Mouse (Mus musculus): ENCODE results near the gene BC107364. TPM values are rescaled to one million over a fixed set of nuclear protein-coding genes. Genes with fewer than 3 reads are reported as not detected.
"Not testable (repeated sequence)": the region's sequence is repeated elsewhere in the genome, so short reads cannot be mapped to it uniquely, and the experiment has no call there.

The BC107364 gene
- total RNA-seq, 2 experiments from 2014 or later = not detected

DNA sequence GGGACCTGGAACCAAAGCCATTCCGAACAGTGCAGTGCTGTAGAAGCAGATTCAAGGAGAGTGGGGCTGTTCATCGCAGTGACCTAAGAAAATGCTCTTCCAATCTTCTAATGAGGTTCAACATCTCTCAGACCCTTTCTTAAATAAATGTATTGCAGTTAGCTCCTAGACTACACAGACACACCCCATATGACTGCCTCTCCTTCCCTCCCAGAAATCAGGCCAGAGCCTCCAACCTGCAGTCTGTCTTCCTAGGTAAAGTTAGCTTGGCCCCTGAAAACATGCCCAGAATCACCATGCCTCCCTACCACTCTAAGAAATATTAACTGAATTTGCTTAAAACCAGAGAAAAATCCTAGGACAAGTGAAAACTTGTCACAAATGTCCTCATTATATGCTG is 33.3 kb upstream of the BC107364 start:
- DNase-seq = no peak

DNA sequence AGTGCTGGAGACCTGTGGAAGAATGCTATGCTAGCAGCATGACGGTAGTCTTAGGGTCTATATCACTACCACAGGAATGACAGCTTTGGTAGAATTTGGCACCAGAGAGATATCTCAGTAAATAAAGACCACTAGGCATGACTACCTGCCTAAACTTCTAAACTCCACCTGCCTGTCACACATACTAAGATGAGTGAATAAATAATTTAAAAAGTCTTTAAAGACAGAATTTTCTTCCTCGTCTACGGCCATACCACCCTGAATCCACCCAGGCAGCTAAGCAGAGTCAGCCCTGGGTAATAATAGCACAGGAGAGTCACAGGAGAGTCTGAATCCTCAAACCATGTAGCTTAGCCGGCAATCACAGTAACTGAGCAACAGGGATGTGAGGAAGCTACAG is 32.8 kb upstream of the BC107364 start:
- DNase-seq = no peak

DNA sequence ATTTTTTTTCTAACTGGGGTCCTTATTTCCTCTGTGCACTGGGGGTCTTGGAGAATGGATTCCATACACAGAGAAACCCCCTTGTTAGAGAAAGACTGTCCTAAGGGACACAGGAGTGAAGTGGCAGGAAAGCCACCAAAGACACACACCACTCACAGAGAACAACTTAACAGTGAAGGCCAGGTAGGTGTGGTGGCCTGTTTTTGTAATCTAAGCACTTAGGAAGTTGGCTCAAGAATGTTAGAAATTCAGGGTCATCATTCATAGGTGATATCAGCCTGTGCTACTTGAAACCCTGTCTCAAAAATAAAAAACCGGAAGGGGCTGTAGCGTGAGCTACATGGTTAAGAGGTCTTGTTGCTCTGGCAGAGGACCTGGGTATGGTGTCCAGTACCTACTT is 31.8 kb upstream of the BC107364 start:
- no peak for DNase-seq

DNA sequence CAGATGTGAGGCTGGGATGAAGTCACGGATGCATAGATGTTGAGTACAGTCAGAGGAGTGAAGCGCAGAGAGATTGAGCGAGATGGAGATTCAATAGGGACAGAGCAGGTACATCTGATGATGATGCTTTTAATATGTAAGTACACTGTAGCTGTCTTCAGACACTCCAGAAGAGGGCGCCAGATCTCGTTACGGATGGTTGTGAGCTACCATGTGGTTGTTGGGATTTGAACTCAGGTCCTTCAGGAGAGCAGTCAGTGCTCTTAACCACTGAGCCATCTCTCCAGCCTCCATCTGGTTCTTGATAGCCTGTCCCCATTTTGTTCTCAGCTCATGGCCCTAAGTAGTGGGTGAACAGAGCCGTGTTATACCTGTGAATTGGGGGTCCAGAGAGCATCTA is 30.9 kb upstream of the BC107364 start:
- not testable (repeated sequence) for DNase-seq

DNA sequence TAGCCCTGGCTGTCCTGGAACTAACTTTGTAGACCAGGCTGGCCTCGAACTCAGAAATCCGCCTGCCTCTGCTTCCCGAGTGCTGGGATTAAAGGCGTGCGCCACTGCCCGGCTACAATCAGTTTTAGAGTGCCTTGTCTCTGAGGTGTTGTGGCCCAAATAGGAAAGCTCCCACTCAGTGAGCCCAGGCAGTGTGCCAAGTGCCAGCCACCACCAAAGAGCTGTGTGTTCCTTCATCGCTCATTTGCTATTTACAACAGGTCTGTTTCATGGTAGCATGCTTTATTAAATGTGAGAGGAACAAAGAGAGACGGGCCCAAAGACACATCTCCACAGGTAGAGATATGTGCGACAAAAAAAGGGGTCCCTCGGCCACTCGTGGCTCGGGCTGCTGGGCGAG is 30.3 kb upstream of the BC107364 start:
- no peak for DNase-seq

DNA sequence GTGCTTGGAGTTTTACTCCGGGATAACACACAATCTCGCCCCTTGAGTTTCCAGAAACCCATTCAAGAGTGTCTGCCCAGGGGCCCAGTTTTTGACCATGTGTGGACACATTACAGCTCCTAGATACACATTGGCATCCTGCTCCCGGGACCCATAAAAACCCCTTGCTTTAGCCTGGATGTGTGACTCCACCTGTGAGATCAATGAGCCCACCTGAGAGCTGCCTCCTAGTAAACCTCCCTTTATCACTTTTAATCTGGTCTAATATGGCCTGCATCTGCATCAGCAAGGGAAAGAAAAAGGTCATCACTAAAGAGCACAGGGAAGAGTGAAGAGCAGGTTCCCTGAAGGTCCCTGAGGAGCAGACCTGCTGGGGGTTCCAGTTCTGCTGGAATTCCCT is 29.8 kb upstream of the BC107364 start:
- DNase-seq = no peak

DNA sequence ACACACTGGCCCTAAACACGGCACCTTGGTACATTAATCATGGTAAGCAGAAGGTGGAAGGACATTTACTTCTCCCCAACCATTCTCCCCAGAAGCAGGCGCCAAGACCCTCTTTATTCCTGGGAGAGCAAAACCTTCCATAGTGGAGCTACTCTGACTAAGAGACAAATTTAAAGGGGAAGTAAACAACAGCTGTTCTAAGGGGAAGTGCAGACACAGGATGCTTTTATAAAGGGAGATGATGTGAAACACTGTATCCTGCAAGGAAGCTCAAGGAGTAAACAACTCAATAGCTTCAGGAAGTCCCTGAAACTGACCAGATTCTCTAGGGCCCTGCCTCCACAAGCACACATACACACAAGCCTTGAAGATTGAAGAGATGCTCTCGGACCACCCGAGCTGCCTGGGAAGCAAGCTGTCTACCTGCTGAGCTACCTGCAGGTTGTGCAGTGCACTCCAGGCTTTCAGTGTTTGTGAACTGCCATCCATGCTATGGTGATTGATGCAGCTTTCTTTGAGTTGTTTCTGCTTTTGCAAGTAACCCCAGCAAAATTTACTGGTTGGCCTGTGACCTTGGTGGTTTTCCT is 28.7 kb upstream of the BC107364 start:
- DNase-seq = no peak

DNA sequence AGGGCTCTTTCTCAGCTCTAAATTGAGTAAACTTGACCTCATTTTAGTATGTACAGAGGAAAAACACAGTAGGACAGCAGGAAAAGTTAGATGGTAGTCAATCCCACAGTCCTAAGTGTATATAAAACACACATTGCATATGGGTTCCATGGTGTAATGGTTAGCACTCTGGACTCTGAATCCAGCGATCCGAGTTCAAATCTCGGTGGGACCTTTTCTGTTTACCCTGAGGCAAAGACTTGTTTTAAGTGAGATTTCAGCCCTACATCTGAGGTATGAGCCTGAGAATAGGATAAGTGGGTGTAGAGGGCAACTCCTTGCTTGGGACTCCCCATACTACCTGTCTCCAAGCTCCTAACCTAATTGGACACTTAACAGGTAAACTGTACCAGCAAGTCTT is 27.1 kb upstream of the BC107364 start:
- no peak for DNase-seq

DNA sequence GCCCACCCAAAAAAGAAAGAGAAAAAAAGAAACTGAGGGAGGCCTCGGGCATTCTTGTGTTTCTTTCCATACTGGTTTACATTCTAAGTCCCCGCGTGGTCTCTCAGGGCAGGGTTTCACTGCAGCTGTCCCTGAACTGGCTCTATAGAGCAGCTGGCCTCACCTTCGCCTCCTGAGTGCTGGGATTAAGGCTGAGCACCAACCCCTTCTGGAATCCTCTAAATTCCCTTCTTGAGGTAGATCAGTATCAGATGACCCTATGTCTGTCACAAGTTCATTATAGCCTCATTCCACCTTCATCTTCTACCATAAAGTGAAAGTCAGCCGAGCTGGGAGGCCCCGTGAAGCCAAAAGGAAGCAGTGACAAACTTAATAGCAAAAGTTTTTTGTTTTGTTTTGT is 25.5 kb upstream of the BC107364 start:
- DNase-seq = no peak

DNA sequence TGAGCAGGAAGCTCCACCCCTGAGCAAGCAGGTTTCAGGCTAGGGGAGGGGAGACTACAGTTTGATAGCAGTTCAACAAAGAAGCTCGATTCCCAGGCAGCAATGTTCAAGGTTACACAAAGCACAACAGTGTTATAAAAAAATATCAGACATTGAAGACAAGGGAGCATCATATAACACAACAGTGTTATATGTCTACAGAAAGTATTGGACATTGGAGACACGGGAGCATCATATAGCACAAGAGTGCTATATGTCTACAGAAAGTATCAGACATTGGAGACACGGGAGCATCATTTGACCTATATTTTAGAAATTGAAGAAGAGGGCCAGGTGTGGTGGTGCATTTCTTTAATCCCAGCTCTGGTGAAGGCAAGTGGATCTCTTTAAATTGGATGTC is 25.0 kb upstream of the BC107364 start:
- DNase-seq = no peak

DNA sequence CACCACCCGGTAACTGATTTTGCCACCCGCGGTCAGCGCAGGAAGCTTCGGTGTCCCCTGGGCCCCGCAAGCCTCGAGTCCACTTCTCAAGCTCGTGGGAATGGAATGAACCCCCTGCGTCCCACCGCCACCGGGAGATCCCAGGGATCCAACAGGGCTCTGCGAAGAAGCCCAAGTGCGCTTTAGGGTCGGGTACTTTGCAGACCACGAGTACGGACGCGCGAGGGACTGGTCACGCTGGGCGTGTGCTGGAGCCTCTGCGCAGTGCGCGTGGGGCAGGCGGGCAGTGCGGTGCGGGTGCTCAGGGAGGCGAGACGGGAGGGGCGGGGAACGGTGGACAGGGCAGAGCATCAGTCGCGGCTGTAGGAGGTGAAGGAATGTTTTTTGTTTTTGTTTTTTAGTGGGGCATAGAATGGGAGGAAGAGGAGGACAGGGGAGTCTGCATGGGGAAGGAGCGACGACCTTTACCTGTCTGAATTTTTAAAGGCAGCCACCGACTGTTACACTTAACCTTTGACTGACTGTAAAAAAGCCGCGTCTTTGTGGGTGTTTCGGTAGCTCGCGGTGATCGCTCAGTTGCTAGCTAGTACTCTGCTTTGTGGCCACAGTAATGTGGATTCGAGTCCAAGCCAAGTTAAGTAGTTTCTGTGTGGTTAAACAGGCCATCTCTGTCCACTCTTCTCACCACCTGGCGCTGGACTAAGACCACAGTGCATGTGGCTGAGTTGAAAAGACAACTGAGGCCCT is 23.0 kb upstream of the BC107364 start:
- DNase-seq = no peak

DNA sequence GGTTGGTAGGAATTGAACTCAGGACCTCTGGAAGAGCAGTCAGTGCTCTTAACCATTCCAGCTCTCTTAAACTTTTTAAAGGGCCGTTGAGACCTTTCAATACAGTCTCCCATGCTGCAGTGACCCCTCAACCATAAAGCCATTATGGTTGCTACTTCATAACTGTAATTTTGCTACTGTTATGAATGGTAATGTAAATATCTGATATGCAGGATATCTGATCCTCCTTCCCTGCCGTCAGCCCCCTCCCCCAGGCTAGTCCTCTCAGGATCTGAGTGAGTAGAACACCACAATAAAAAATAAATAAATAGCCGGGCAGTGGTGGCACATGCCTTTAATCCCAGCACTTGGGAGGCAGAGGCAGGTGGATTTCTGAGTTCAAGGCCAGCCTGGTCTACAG is 21.4 kb upstream of the BC107364 start:
- not testable (repeated sequence) for DNase-seq

DNA sequence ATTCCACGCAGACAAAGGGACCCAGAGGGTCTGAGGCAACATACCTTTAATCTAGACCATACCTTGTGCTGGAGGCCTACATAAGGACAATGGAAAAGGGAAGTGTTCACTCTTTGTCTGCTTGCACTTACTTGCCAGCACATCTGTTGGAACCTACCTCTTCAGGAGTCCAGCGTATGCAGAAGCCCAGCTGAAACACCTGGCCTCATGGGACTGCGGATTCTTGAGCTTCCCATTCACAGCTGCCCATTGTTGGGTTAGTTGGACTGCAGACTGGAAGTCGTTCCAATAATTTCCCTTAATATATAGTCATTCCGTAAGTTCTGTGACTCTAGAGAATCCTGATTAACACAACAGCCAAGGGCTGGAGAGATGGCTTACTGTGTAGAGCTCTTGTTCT is 20.0 kb upstream of the BC107364 start:
- no peak for DNase-seq

DNA sequence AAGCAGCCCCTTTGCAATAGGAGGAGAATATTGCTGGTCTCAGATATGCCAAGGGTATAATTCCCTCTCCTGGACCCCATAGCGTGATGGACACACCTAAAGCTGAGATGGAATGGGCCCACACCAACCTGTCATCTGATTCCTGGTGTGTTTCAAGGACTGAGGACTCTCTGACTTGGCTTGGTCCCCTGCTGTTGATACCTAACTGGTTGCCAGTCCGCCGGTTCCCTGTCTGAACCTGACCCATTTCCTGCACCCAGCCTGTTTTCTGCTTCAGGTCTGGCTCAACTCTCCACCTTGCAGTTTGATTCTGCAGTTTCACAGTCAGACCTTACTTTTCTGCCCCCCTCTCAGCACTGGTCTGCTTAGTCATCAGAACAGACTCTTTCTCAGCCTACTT is 17.5 kb upstream of the BC107364 start:
- DNase-seq = no peak

DNA sequence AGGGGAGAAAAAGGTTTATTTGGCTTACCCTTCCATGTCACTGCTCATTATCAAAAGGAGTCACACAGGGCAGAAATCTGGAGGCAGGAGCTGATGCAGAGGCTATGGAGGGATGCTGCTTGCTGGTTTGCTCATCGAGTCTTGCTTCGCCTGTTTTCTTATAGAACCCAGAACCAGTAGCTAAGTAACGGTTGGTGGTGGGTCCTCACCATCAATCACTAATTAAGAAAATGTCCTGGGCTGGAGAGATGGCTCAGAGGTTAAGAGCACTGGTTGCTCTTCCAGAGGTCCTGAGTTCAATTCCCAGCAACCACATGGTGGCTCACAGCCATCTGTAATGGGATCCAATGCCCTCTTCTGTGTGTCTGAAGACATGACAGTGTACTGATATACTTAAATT is 16.2 kb upstream of the BC107364 start:
- DNase-seq = not testable (repeated sequence)

DNA sequence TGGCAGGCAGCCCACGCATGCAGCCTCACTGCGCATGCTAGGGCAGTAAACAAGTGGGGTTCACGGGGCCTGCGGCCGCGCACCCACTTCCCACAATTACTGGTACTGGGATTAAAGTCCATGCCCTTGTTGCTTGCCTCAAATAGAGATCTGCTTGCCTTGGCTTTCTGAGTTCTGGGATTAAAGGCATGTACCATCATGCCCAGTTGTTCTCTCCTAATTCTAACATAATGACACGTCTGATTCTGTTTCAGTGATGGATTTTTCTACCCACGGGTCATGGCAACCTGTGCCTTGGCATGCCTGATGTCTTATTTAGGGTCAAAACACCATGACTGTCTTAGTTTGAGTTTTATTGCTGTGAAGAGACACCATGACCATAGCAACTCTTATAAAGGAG is 15.5 kb upstream of the BC107364 start:
- DNase-seq = no peak

DNA sequence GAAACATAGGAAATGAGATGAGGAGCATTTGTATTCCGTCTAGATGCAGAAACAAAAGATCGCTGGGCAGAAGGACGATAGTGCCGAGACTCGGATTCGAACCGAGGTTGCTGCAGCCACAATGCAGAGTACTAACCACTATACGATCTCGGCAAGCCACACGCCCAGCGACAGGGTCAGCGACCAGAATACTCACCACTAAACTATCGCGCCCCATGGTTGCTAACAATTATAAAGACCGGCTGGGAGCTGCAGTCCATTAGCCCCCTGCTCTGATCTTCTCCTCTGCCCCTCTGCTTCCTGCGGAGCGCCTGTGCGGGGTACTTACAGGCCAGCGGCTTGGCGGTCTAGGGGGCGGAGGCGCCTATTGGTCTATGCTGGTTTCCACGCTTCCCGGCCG is 11.8 kb upstream of the BC107364 start:
- DNase-seq = no peak

DNA sequence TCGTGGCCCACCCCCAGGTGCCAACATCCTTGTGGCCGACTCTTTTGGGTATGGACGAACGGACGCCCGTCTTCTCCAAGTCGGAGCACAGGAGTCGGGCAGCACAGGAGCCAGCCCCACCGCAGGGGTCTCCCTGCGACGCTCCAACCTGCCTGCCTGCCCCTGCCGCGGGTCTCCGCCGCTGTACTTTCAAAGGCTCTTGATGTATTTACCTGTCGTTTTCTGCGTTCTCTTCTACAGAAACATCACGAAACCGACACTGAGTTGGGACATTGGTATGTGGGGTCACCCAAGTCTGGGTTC is 8.4 kb upstream of the BC107364 start:
- not testable (repeated sequence) for DNase-seq

DNA sequence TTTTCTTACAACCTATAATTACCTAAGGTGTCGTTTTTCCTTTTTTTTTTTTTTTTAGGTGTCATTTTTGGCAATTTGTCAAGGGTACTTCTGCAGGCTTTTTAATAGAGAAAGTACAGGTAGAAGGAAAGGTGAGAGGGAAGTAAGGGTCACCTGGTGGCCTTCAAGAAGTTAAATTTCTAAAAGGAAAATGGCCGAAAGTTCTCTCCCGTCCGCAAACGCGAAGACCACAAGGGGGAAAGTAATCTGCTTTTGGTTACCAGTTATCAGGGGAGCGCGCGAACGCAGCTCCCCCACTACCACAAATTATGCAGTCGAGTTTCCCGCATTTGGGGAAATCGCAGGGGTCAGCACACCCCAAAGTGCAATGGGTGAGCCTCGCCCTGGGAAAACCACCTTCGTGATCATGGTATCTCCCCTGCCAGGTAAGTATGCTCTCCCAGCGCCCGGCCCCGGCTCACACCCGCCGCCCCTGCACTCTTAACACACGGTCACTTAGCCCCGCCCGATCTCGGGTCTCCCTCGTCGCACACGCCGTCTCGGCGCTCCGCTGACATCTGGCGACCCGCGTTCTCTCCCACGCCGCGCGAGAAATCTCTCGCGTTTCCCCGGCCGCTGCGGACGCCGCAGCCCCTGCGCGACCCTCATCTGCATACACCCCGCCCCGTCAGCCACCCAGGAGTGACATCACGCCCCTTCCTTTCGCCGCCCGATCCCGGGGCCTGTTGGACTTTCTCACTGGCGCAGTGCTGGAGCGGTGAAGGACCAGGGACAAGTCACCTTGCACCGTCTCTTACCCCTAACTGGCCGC is 7.9 kb upstream of the BC107364 start:
- DNase-seq = not testable (repeated sequence)

DNA sequence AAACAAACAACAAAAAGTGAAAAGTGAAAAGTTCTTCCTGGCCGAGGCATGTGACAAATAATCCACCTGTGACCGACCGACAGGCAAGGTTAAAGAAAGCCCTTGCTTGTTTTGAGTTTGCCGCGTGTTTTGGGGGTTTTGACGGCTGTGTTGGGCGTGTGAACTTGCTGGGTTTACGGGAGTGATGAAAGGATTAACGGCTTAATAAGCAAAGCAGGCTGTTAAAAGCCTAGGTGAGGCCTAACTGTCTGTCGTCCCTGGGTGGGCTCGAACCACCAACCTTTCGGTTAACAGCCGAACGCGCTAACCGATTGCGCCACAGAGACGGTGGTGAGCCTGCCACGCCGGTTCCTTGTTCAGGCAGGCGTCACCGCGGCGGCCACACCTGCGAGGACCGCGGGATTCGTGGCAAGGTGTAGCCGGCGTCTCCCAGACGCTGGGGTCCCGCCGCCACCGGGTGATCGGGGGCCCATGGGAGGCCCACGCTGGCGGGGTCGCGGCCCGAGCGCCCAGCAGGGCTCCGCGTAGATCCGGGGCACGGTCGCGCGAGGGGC is 6.9 kb upstream of the BC107364 start:
- DNase-seq = not testable (repeated sequence)

DNA sequence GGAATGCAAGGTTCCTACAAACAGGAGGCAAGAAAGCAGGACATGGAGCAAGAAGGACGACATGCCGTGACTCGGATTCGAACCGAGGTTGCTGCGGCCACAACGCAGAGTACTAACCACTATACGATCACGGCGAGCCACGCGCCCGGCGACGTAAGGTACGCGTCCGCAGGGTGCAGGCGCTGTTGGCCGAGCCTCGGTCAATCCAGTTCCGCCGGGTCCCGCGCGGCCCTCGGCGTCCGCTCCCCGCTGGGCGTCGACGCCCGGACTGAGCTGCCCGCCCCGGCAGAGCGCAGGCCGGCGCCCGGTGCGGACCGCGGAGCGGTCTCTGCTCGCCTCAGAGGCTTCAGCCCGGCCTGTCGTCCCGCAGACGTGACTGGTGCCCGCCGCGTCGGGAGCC is 5.9 kb upstream of the BC107364 start:
- DNase-seq = not testable (repeated sequence)

DNA sequence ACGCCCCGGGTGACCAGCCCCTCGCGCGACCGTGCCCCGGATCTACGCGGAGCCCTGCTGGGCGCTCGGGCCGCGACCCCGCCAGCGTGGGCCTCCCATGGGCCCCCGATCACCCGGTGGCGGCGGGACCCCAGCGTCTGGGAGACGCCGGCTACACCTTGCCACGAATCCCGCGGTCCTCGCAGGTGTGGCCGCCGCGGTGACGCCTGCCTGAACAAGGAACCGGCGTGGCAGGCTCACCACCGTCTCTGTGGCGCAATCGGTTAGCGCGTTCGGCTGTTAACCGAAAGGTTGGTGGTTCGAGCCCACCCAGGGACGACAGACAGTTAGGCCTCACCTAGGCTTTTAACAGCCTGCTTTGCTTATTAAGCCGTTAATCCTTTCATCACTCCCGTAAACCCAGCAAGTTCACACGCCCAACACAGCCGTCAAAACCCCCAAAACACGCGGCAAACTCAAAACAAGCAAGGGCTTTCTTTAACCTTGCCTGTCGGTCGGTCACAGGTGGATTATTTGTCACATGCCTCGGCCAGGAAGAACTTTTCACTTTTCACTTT is 847 bp downstream of the BC107364 start:
- not testable (repeated sequence) for DNase-seq

DNA sequence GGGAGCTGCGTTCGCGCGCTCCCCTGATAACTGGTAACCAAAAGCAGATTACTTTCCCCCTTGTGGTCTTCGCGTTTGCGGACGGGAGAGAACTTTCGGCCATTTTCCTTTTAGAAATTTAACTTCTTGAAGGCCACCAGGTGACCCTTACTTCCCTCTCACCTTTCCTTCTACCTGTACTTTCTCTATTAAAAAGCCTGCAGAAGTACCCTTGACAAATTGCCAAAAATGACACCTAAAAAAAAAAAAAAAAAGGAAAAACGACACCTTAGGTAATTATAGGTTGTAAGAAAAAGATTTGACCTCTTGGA is 1.6 kb downstream of the BC107364 start:
- not testable (repeated sequence) for DNase-seq
